Mouse (Mus musculus): ENCODE measurements around the gene Iffo2. TPM values are rescaled to one million over a fixed set of nuclear protein-coding genes. Genes with fewer than 3 reads are reported as not detected.

Gene Iffo2
- polyA plus RNA-seq, 1 experiment = 3.6 TPM

DNA sequence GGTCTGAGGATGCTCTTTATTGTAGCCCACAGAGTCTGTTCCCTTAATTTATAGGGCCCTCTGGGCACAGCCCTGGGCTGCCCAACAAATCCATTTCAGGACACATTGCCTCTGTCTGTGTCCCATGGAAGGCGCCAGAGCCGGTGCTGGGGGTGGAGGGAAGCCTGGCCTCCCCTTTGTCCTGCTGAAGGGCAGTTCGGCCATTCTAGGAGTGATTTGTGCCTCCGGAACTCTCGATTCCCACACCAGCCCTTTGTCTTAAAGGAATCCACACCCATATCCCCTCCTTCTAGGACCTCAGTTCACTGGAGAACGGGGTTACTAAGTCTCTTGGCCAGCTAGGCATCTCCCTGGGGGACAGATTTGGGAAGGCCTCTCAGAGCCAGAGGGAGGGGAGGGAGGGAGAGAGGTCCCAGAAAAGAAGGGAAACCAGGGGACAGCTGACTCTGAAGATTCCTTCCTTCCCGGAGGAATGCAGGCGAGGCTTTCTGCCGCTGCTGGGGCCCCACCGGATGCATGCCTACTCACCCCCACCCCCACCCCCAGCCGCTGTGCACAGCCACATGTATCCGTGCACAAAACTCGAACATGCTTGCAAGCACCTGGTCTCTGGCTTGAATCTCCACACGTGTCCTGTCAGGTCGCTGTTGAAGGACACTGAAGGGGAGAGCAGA is 50.5 kb downstream of the Iffo2 start:
- H3K36me3 ChIP-seq (ENCODE audit: control insufficient read depth, insufficient read depth, low read length) = no peaks in the 10 kb centered on the region
- 15% methylated on average over 15 of the region's 15 CpGs for WGBS
- peak overlapping the region; percentile 36 for H3K27ac ChIP-seq (ENCODE audit: insufficient read depth, low read depth, low read length)
- H3K27me3 ChIP-seq (replicated peaks; ENCODE audit: control insufficient read depth, insufficient read depth, low read length) = no peaks in the 10 kb centered on the region
- H3K4me1 ChIP-seq (ENCODE audit: control insufficient read depth, insufficient read depth, low read length) = peaks cover 13% of the 10 kb centered on the region
- peak; percentile 85 for DNase-seq
- H3K4me3 ChIP-seq (ENCODE audit: insufficient read depth, low read depth, low read length) = peak overlapping the region; percentile 14; the same call in 1 of the 2 replicates
- TF ChIP-seq CTCF (conservative IDR thresholded peaks at IDR 0.05; ENCODE audit: insufficient read depth, insufficient read length, low read depth, low read length) = no peak
- TF ChIP-seq POLR2A (IDR thresholded peaks at IDR 0.05; ENCODE audit: low read depth, low read length) = no peak

DNA sequence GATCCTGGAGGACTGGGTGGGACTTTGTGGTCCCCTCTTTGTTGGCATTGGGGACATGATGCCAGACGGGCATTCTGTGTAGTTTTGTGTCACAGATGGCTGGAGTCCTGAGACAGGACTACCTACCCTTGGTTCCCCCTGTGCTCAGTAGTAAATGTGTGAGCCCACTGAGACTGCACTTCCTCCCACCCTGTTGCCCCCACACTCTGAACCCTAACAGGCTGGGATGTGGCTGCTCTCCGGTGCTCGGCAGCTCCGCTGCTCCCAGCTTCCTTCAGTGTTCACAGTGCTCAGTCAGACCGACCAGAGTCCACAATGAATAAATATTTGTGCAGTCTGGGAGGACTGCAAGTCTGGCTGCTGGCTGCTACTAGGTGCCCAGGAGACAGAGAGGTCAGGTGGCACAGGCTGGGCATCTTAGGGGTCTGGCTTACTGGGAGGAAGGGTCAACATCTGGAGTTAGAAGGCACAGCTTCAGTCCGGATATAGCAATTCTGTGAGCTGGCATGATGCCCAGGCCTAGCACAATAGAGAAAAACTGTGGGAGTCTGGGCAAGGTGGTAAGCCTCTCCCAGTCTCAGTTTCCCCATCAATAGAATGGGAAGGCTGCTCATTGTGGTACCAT is 51.2 kb downstream of the Iffo2 start:
- Histone ChIP-seq H3K27me3 (replicated peaks; ENCODE audit: control insufficient read depth, insufficient read depth, low read length) (no peaks in the 10 kb centered on the region), H3K4me3 (ENCODE audit: insufficient read depth, low read depth, low read length) (no peak overlapping the region), H3K27ac (ENCODE audit: insufficient read depth, low read depth, low read length) (peak overlapping the region; percentile 36), H3K36me3 (ENCODE audit: control insufficient read depth, insufficient read depth, low read length) (no peaks in the 10 kb centered on the region), H3K4me1 (ENCODE audit: control insufficient read depth, insufficient read depth, low read length) (peaks cover 13% of the 10 kb centered on the region)
- TF ChIP-seq POLR2A (IDR thresholded peaks at IDR 0.05; ENCODE audit: low read depth, low read length) (no peak), CTCF (conservative IDR thresholded peaks at IDR 0.05; ENCODE audit: insufficient read depth, insufficient read length, low read depth, low read length) (no peak)
- DNase-seq = peak; percentile 64
- 18% methylated on average over 6 of the region's 6 CpGs for WGBS

DNA sequence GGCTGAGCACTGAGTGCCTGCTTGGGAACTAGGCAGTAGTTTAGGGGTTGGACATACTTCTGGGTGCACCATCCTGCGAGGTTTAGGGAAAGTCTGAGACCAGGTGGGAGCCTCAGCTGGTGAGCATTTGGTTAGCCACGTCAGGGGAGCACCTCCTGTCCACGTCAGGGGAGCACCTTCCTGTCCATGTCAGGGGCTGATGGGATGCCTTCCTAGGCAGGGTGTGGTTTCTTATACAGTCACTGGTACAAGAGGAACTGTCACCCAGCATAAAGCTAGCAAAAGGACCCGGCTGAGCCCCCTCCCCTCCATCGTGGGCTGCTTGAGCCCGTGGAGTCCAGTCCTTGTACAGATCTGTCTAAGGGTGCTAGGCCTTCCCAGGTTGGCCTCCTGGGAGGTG is 52.0 kb downstream of the Iffo2 start:
- DNase-seq = no peak
- WGBS = 73% methylated on average over 6 of the region's 6 CpGs
- Histone ChIP-seq H3K4me3 (ENCODE audit: insufficient read depth, low read depth, low read length) (no peak overlapping the region), H3K4me1 (ENCODE audit: control insufficient read depth, insufficient read depth, low read length) (peaks cover 13% of the 10 kb centered on the region), H3K36me3 (ENCODE audit: control insufficient read depth, insufficient read depth, low read length) (no peaks in the 10 kb centered on the region), H3K27me3 (replicated peaks; ENCODE audit: control insufficient read depth, insufficient read depth, low read length) (no peaks in the 10 kb centered on the region), H3K27ac (ENCODE audit: insufficient read depth, low read depth, low read length) (no peak overlapping the region)
- TF ChIP-seq POLR2A (IDR thresholded peaks at IDR 0.05; ENCODE audit: low read depth, low read length) = no peak
- no peak for TF ChIP-seq CTCF (conservative IDR thresholded peaks at IDR 0.05; ENCODE audit: insufficient read depth, insufficient read length, low read depth, low read length)

DNA sequence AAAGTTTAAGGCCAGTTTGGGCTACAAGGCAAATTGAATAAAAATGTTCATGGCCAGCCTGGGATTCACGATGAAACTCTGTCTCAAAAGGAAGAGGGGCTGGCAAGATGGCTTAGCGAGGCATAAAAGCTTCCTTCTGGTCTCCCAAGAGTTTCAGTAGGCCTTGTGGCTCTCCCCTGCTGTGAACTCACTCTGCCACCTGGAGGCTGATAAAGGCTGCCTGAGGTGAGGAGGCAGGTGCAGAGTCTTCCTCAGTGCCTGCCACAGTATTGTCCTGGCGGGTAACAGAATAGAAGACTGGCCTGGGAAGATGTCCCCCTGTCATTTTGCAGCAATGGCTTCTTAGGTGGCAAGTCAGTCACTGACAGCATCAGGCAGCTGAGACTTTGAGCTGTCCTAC is 52.6 kb downstream of the Iffo2 start:
- H3K27ac ChIP-seq (ENCODE audit: insufficient read depth, low read depth, low read length) = no peak overlapping the region
- H3K36me3 ChIP-seq (ENCODE audit: control insufficient read depth, insufficient read depth, low read length) = no peaks in the 10 kb centered on the region
- H3K4me3 ChIP-seq (ENCODE audit: insufficient read depth, low read depth, low read length) = no peak overlapping the region
- peaks cover 13% of the 10 kb centered on the region for H3K4me1 ChIP-seq (ENCODE audit: control insufficient read depth, insufficient read depth, low read length)
- DNase-seq = no peak
- WGBS = 64% methylated on average over 3 of the region's 3 CpGs
- H3K27me3 ChIP-seq (replicated peaks; ENCODE audit: control insufficient read depth, insufficient read depth, low read length) = no peaks in the 10 kb centered on the region
- no peak for TF ChIP-seq POLR2A (IDR thresholded peaks at IDR 0.05; ENCODE audit: low read depth, low read length)
- TF ChIP-seq CTCF (conservative IDR thresholded peaks at IDR 0.05; ENCODE audit: insufficient read depth, insufficient read length, low read depth, low read length) = peak; percentile 47

DNA sequence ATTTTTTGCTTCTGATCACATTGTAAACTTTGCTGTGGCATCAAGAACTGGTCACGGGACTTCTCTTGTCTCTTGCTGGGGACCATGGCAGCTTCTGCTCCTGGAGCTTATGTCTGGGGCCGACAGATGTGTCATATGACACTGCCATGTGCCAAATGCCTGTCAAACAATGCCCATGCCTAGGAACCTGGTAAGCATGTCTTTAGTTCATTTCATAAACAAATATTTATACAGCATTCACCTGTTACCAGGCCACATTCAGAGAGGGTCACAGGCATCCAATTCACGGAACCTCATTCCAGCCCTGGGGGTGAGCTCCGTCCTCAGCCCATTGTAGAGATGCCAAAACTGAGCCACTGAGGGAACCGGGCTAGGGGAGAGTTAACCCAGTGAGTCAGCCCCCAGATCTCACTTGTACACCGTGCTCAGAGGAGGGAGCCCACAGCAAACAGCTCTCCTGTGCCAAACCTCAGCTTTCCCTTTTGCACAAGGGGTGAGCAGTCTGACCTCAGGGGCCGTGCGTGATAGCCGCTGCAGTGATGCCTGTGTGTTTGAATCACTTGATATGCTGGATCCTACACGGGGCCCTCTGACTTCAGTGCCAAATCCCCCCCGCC is 53.4 kb downstream of the Iffo2 start:
- Histone ChIP-seq H3K4me3 (ENCODE audit: insufficient read depth, low read depth, low read length) (no peak overlapping the region), H3K4me1 (ENCODE audit: control insufficient read depth, insufficient read depth, low read length) (peaks cover 13% of the 10 kb centered on the region), H3K36me3 (ENCODE audit: control insufficient read depth, insufficient read depth, low read length) (no peaks in the 10 kb centered on the region), H3K27ac (ENCODE audit: insufficient read depth, low read depth, low read length) (no peak overlapping the region), H3K27me3 (replicated peaks; ENCODE audit: control insufficient read depth, insufficient read depth, low read length) (no peaks in the 10 kb centered on the region)
- TF ChIP-seq CTCF (conservative IDR thresholded peaks at IDR 0.05; ENCODE audit: insufficient read depth, insufficient read length, low read depth, low read length) = no peak
- TF ChIP-seq POLR2A (IDR thresholded peaks at IDR 0.05; ENCODE audit: low read depth, low read length) = no peak
- DNase-seq = no peak
- WGBS = 82% methylated on average over 11 of the region's 11 CpGs

DNA sequence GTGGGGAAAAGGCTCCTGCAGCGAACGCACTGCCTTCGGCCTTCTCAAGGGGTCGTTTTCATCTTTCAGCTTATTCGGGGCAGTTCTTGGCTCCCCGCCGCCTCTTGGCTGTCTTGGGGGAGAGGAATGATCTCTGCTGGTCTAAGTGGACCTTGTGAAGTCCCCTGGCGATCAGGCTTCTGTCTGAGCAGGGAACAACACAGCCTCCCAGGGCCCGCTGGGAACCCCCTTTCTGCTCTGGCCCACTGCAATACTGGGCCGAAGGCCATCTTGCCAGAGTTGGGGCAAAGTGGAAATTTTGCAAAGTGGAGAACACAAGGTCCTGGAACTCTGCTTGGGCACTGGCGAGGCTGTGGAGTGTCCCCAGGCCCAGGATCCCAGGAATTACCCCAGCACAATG is 54.4 kb downstream of the Iffo2 start:
- no peak for TF ChIP-seq POLR2A (IDR thresholded peaks at IDR 0.05; ENCODE audit: low read depth, low read length)
- TF ChIP-seq CTCF (conservative IDR thresholded peaks at IDR 0.05; ENCODE audit: insufficient read depth, insufficient read length, low read depth, low read length) = no peak
- Histone ChIP-seq H3K4me3 (ENCODE audit: insufficient read depth, low read depth, low read length) (no peak overlapping the region), H3K27me3 (replicated peaks; ENCODE audit: control insufficient read depth, insufficient read depth, low read length) (no peaks in the 10 kb centered on the region), H3K36me3 (ENCODE audit: control insufficient read depth, insufficient read depth, low read length) (no peaks in the 10 kb centered on the region), H3K4me1 (ENCODE audit: control insufficient read depth, insufficient read depth, low read length) (peaks cover 13% of the 10 kb centered on the region), H3K27ac (ENCODE audit: insufficient read depth, low read depth, low read length) (no peak overlapping the region)
- 79% methylated on average over 11 of the region's 11 CpGs for WGBS
- DNase-seq = no peak

DNA sequence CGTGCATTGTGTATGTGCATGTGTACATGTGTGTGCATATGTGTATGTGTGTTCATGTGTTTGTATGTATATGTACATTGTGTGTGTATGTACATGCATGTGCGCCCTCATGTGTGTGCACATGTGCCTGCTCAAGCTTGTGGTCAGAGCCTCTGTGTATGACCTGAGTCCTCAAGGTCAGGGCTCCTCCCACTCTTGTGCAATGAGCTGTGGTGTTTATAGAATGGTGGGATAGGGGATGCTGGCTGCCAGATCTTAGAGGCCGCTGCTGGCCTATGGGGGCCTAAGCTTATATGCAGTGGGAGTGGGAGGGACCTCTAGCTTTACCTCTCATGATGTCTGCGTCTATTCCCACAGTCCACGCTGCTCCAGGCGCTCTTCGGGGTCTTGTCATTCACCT is 55.4 kb downstream of the Iffo2 start:
- 83% methylated on average over 7 of the region's 7 CpGs for WGBS
- TF ChIP-seq CTCF (conservative IDR thresholded peaks at IDR 0.05; ENCODE audit: insufficient read depth, insufficient read length, low read depth, low read length) (no peak), POLR2A (IDR thresholded peaks at IDR 0.05; ENCODE audit: low read depth, low read length) (no peak)
- peaks cover 13% of the 10 kb centered on the region for H3K4me1 ChIP-seq (ENCODE audit: control insufficient read depth, insufficient read depth, low read length)
- no peaks in the 10 kb centered on the region for H3K36me3 ChIP-seq (ENCODE audit: control insufficient read depth, insufficient read depth, low read length)
- H3K4me3 ChIP-seq (ENCODE audit: insufficient read depth, low read depth, low read length) = no peak overlapping the region
- no peaks in the 10 kb centered on the region for H3K27me3 ChIP-seq (replicated peaks; ENCODE audit: control insufficient read depth, insufficient read depth, low read length)
- H3K27ac ChIP-seq (ENCODE audit: insufficient read depth, low read depth, low read length) = no peak overlapping the region
- DNase-seq = no peak
